Mouse (Mus musculus) midbrain, embryonic 12.5 days (tissue): ENCODE measurements around the gene Mettl7b. TPM values are rescaled to one million over a fixed set of nuclear protein-coding genes. Genes with fewer than 3 reads are reported as not detected.

Source experiments
- ATAC-seq: fragments of 200-750 bp; cut with Nextera tagmentation; 2 replicates; pipeline ENCODE4 v1.8.0; 2017; ENCODE audit warnings: low read depth, moderate TSS enrichment, moderate library complexity; ENCODE audit not compliant: low FRiP score
- H3K27ac ChIP-seq: fragments of 300-500 bp; sonication (generic); replicated peaks from 2 replicates; pipeline ENCODE4 v1.5.1; 2016; ENCODE audit warnings: mild to moderate bottlenecking
- H3K27me3 ChIP-seq: fragments of 300-500 bp; sonication (generic); 2 replicates; pipeline ENCODE4 v1.6.1; 2016; ENCODE audit warnings: mild to moderate bottlenecking
- H3K36me3 ChIP-seq: fragments of 300-500 bp; sonication (generic); 2 replicates; pipeline ENCODE4 v1.6.1; 2016
- H3K4me1 ChIP-seq: fragments of 300-500 bp; sonication (generic); 2 replicates; pipeline ENCODE4 v1.6.1; 2016
- H3K4me2 ChIP-seq: fragments of 300-500 bp; sonication (generic); replicated peaks from 2 replicates; pipeline ENCODE4 v1.6.1; 2016; ENCODE audit warnings: mild to moderate bottlenecking, moderate library complexity
- H3K4me3 ChIP-seq: fragments of 300-500 bp; sonication (generic); 2 replicates; pipeline ENCODE4 v1.5.1; 2016; ENCODE audit warnings: mild to moderate bottlenecking
- H3K9ac ChIP-seq: fragments of 300-500 bp; sonication (generic); replicated peaks from 2 replicates; pipeline ENCODE4 v1.6.1; 2016; ENCODE audit warnings: mild to moderate bottlenecking, moderate library complexity
- H3K9me3 ChIP-seq: fragments of 300-500 bp; sonication (generic); 2 replicates; pipeline ENCODE4 v1.6.1; 2016; ENCODE audit warnings: mild to moderate bottlenecking
- WGBS: fragments of 180-500 bp; shearing (Covaris S2); methylation state at CpG from one replicate; pipeline ENCODE4 v1.1.7; 2016; 5-methylcytosine and 5-hydroxymethylcytosine counted together
- polyA plus RNA-seq: library from polyadenylated mRNA; unstranded; fragments of >200 nt; fragmentation: Nextera tagmentation; extraction: Ambion mirVana; gene quantifications from 2 replicates; pipeline ENCODE4 v1.2.1, GENCODE M21; 2016

Gene Mettl7b
- polyA plus RNA-seq, 1 experiment from 2014 or later: not detected

DNA sequence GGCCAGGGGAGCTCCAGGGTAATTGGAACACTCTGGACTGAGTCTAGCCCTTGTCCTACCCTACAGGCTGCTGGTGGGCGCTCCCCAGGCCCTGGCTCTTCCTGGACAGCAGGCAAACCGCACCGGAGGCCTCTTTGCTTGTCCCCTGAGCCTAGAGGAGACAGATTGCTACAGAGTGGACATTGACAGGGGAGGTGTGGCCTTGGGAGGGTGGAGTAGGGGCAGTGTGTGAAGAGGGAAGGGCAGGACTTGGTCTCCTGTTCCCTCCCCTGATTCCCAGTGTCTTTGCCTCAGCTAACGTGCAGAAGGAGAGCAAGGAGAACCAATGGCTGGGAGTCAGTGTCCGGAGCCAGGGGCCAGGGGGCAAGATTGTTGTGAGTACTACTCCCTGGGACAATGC, 21.8 kb downstream of the Mettl7b start:
- Histone ChIP-seq H3K27ac (no peak overlapping the region), H3K36me3 (no peaks in the 10 kb centered on the region), H3K4me3 (no peak overlapping the region), H3K4me2 (no peak overlapping the region), H3K4me1 (peaks cover 4% of the 10 kb centered on the region), H3K27me3 (peaks cover 37% of the 10 kb centered on the region), H3K9ac (no peak overlapping the region), H3K9me3 (no peaks in the 10 kb centered on the region)
- ATAC-seq: no peak
- WGBS: 74% methylated on average over 5 of the region's 5 CpGs

DNA sequence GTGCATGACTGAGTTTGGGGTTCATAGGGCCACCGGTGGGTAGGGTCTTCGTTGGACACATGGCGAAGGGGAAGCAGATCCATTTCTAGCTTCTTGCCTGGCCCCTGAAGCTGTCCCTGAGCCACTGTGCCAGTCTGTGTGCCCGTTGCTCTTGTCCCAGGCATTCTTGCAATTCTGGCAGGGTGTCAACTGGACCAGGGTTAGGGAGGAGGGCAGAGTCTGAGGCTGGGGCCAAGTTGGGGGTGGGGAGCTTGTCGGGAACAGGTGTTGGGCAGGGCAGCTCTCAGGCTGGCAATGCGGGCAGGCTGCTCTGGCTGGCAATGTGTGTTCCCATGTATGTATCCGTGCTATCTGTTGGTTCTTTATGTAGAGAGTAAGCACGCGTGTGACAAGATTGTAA, 22.3 kb downstream of the Mettl7b start:
- ATAC-seq: no peak
- WGBS: 86% methylated on average over 9 of the region's 9 CpGs
- no peak overlapping the region for H3K27ac ChIP-seq

GRCm38 (mm10) chr10:128937756-128938390, 22.9 kb downstream of the Mettl7b start:
- H3K4me1 ChIP-seq: peaks cover 13% of the 10 kb centered on the region

More for the DNA sequence above, 22.3 kb downstream of the Mettl7b start:
- Histone ChIP-seq H3K4me3 (no peak overlapping the region), H3K36me3 (no peaks in the 10 kb centered on the region), H3K4me1 (peaks cover 9% of the 10 kb centered on the region), H3K9me3 (no peaks in the 10 kb centered on the region), H3K4me2 (no peak overlapping the region), H3K9ac (no peak overlapping the region), H3K27me3 (peaks cover 43% of the 10 kb centered on the region)

DNA sequence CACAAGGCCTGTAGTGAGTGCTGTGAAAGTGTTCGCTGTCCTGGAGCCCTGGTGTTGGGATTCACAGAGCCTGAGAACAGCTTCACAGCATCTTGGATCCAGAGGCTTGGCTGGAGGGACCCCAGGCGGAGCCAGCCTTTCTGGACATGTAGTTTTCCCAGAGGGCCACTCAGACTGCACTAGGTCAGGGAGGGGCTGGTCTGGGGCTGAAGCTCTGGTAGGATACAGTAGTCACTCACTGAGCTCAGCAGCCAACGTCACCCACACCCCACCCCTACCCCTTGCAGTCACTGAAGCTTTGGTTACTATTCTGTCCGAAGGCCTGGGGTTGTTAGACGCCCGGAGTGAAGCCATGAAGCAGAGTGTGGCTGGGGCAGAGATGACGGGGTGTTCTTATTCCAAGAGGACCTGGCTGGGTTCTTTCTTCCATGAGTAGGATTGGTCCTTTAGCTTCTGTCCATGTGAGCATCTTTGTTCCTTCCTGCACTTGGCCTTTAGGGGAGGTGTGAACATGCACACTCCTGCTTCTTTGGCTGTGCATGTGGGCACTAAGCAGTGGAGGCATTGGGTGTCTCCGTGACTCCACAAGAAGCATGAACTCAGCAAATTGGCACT, 24.9 kb downstream of the Mettl7b start:
- H3K9ac ChIP-seq: no peak overlapping the region
- no peak overlapping the region for H3K4me3 ChIP-seq
- no peak for ATAC-seq
- H3K36me3 ChIP-seq: no peaks in the 10 kb centered on the region
- 79% methylated on average over 8 of the region's 8 CpGs for WGBS
- no peak overlapping the region for H3K4me2 ChIP-seq
- no peak overlapping the region for H3K27ac ChIP-seq
- H3K27me3 ChIP-seq: peaks cover 68% of the 10 kb centered on the region
- peaks cover 13% of the 10 kb centered on the region for H3K4me1 ChIP-seq
- no peaks in the 10 kb centered on the region for H3K9me3 ChIP-seq

More at GRCm38 (mm10) chr10:128937756-128938390, 22.9 kb downstream of the Mettl7b start:
- Histone ChIP-seq H3K9me3 (no peaks in the 10 kb centered on the region), H3K4me2 (no peak overlapping the region), H3K27me3 (peaks cover 48% of the 10 kb centered on the region), H3K36me3 (no peaks in the 10 kb centered on the region), H3K9ac (no peak overlapping the region), H3K4me3 (no peak overlapping the region), H3K27ac (no peak overlapping the region)
- ATAC-seq: no peak
- 74% methylated on average over 12 of the region's 12 CpGs for WGBS

DNA sequence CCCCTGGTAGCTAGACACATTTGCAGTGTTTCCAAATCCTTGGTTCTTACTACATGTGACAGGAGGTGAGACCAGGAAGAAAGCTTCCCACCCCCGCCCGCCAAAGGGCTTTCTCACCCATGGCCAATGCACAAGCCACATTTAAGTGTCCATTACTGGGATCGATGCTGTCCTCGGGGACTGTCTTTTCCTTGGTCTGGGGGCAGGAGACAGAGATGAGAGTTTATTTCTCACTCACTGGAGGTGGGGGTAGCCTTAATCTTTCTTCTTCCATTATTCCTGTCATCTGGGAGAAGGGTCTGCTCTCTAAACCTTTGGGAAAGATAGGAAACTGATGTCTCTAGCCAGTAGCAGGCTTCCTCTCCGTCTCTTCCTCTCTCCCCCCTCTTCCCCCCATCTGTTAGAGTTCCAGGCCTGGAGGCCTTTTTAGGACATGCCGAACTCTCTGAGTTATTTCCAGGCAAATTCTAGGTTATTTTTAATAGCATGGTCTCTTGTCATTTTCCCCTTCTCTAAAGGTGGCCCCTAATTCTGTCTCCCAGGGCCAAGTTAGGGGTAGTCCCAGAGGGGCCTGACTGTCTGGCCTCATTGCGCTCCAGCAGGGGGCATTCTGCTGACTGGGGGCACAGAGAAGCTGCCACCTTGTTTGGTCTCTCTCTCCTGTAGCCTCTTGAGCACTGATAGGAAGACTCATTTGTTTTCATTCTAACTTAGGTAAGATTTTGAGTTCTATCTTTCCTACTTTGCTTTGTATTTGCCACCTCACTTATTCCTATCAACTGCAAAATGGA, 25.6 kb downstream of the Mettl7b start:
- H3K27me3 ChIP-seq: peaks cover 70% of the 10 kb centered on the region
- no peak overlapping the region for H3K4me2 ChIP-seq
- H3K4me1 ChIP-seq: peaks cover 13% of the 10 kb centered on the region
- WGBS: 67% methylated on average over 7 of the region's 7 CpGs
- no peak overlapping the region for H3K4me3 ChIP-seq
- no peak overlapping the region for H3K27ac ChIP-seq
- no peak overlapping the region for H3K9ac ChIP-seq
- no peak for ATAC-seq
- no peaks in the 10 kb centered on the region for H3K9me3 ChIP-seq
- no peaks in the 10 kb centered on the region for H3K36me3 ChIP-seq

DNA sequence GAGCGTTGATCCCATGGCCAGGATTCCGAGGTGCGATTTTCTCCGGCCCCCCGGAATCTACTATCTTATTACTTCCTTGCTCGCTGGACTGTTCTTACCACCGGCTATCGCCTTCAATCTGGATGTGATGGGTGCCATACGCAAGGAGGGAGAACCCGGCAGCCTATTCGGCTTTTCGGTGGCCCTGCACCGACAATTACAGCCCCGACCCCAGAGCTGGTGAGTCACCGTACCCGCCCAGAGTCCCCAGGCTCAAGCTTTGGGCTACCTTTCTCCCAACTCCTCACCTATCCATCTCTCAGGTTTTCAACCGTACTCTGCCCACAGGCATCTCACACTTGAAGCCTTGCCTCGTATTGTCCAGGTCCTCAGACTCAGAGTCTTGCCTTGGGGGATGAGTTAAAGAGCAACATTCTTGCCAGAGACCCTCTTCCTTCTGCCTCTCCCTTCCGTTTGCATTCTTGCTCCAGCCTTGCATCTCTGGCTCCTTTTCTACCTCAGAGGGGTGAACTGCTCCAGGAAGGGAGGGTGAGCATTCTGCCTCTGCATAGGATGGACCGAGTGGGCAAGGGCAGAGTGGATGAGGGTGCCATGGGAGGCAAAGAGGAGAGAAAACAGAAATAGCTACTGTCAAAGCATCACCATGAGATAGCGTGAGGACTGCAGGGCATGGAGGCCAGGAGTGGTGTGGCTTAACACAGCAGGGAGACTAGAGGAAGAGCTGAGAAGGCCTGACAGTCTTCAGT, 26.6 kb downstream of the Mettl7b start:
- Histone ChIP-seq H3K4me1 (peaks cover 13% of the 10 kb centered on the region), H3K36me3 (no peaks in the 10 kb centered on the region), H3K9me3 (no peaks in the 10 kb centered on the region), H3K4me2 (peak overlapping the region; percentile 85), H3K27me3 (peaks cover 77% of the 10 kb centered on the region), H3K9ac (peak overlapping the region; percentile 20), H3K4me3 (peak overlapping the region; percentile 44), H3K27ac (no peak overlapping the region)
- ATAC-seq: peak; percentile 32
- WGBS: 3% methylated on average over 21 of the region's 21 CpGs

GRCm38 (mm10) chr10:128933574-128933973, 27.2 kb downstream of the Mettl7b start, which contains the start of gene Itga7:
TSS of gene Itga7 (plus strand) at chr10:128933818.
- peaks cover 81% of the 10 kb centered on the region for H3K27me3 ChIP-seq
- H3K9ac ChIP-seq: peak within 1 kb of the TSS; percentile 20
- no peaks in the 10 kb centered on the region for H3K36me3 ChIP-seq
- H3K4me1 ChIP-seq: peaks cover 13% of the 10 kb centered on the region
- ATAC-seq: peak; percentile 91
- peak within 1 kb of the TSS; percentile 44 for H3K4me3 ChIP-seq
- H3K9me3 ChIP-seq: no peaks in the 10 kb centered on the region
- H3K4me2 ChIP-seq: peak within 1 kb of the TSS; percentile 85
- no peak within 1 kb of the TSS for H3K27ac ChIP-seq
- WGBS: under 1% methylated on average over 23 of the region's 26 CpGs

DNA sequence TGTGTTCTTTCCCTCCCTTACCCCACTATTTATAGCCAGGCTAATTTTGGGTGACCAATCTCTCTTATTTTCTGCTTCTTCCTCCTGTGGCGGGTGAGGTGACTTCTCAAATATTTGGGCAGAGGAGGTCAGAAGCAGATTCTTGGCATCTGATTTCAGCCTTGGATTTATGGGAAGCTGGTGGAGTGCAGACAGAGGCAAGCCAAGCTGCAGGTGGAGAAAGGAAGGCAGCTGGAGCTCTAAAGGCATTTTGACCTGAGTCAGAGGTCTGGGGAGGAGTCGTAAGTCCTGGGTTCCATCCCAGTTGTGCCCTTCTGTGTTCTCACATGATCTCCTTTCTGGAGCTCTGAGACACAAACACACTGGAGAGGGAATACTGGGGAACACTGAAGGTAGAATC, 29.3 kb downstream of the Mettl7b start:
- peaks cover 79% of the 10 kb centered on the region for H3K27me3 ChIP-seq
- H3K9me3 ChIP-seq: no peaks in the 10 kb centered on the region
- WGBS: 73% methylated on average over 2 of the region's 2 CpGs
- H3K4me1 ChIP-seq: peaks cover 13% of the 10 kb centered on the region
- no peak overlapping the region for H3K9ac ChIP-seq
- ATAC-seq: no peak
- no peak overlapping the region for H3K4me3 ChIP-seq
- H3K36me3 ChIP-seq: no peaks in the 10 kb centered on the region
- no peak overlapping the region for H3K4me2 ChIP-seq
- H3K27ac ChIP-seq: no peak overlapping the region

DNA sequence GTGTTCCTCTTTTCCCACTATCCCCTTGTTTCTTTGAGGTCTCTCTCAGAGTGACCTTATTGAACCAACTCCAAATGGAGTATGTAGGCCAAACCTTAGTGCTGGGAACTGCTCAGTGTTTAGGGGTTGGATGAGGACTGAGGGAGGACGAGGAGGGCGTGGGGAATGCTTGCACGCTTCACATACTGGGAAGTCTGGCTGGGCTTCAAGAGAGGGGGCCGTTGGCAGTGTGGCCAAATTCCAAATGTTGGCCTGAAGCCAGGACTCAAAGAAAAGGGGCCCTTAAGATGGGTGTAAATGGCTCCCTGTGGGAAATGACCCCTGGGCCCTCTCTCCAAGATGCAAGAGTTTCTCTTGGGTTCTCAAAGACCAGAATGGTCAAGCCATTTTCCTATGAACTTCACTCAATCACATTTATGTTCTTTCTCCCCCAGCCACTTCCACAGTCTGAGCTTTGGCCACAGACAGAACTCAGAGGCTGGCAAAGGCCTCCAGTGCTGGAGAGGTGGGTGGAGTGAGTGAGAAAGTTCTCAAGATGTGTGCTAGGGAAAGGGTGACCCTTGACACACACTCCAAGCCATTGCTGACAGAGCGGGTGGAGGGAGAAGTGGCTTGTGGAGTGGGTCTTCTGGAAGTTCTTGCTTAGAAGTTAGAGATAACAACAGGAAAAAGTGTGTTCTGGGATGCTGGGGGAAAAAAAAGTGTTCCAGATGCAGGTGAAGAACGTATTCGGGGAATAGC, 31.0 kb downstream of the Mettl7b start:
- Histone ChIP-seq H3K4me3 (no peak overlapping the region), H3K27ac (no peak overlapping the region), H3K4me1 (peaks cover 13% of the 10 kb centered on the region), H3K4me2 (no peak overlapping the region), H3K27me3 (peaks cover 63% of the 10 kb centered on the region), H3K36me3 (no peaks in the 10 kb centered on the region), H3K9ac (no peak overlapping the region), H3K9me3 (no peaks in the 10 kb centered on the region)
- no peak for ATAC-seq
- WGBS: 74% methylated on average over 7 of the region's 7 CpGs

DNA sequence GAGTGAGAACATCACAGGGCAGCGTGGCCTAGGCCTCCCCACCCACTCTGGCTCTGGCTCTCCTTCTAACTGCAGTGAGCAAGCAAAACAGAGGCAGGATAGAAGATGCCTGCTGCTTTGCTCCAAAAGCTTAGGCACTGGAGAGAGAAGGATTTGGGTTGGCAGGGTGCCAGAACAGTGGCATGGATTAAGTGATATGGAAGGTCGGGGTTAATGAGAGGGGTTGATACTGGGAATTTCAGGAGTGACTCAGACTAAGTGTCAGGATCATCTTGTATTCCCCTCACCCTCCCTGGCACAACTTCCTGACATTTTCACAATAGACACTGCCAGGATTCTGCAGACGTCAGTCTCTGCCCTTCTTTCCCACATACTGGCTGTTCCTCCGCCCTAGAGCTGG, 32.4 kb downstream of the Mettl7b start:
- Histone ChIP-seq H3K27me3 (peaks cover 48% of the 10 kb centered on the region), H3K4me3 (no peak overlapping the region), H3K36me3 (no peaks in the 10 kb centered on the region), H3K4me2 (no peak overlapping the region), H3K9me3 (no peaks in the 10 kb centered on the region), H3K9ac (no peak overlapping the region), H3K27ac (no peak overlapping the region), H3K4me1 (peaks cover 12% of the 10 kb centered on the region)
- 27% methylated on average over 4 of the region's 4 CpGs for WGBS
- no peak for ATAC-seq

- H3K4me2 ChIP-seq: peak within 1 kb of the TSS; percentile 66
- peak within 1 kb of the TSS; percentile 89 for H3K27ac ChIP-seq
- H3K9ac ChIP-seq: peak within 1 kb of the TSS; percentile 81
- WGBS: 73% methylated on average over 9 of the region's 9 CpGs
- peak within 1 kb of the TSS; percentile 67 for H3K4me3 ChIP-seq
- no peaks in the 10 kb centered on the region for H3K36me3 ChIP-seq
- peaks cover 14% of the 10 kb centered on the region for H3K27me3 ChIP-seq
- H3K9me3 ChIP-seq: no peaks in the 10 kb centered on the region
- peaks cover 33% of the 10 kb centered on the region for H3K4me1 ChIP-seq
- ATAC-seq: no peak
Measured at GRCm38 (mm10) chr10:128923935-128924334, 36.9 kb downstream of the Mettl7b start, which contains the start of gene Bloc1s1. TSS of gene Bloc1s1 (minus strand) at chr10:128924035.
